Mouse (Mus musculus) liver, adult 2 months (tissue): ENCODE measurements around the gene Cap2.

ENCODE experiments used
- CTCF ChIP-seq: fragments of 200-500 bp; IDR thresholded peaks from 2 replicates; pipeline ENCODE4 v1.5.1; 2011; ENCODE audit warnings: low read depth, low read length, control low read depth
- POLR2A ChIP-seq: fragments of 200-500 bp; IDR thresholded peaks from 2 replicates; pipeline ENCODE4 v1.6.1; 2011; ENCODE audit warnings: low read length, control low read depth; ENCODE audit not compliant: insufficient read depth; ENCODE audit errors: extremely low read depth

DNA sequence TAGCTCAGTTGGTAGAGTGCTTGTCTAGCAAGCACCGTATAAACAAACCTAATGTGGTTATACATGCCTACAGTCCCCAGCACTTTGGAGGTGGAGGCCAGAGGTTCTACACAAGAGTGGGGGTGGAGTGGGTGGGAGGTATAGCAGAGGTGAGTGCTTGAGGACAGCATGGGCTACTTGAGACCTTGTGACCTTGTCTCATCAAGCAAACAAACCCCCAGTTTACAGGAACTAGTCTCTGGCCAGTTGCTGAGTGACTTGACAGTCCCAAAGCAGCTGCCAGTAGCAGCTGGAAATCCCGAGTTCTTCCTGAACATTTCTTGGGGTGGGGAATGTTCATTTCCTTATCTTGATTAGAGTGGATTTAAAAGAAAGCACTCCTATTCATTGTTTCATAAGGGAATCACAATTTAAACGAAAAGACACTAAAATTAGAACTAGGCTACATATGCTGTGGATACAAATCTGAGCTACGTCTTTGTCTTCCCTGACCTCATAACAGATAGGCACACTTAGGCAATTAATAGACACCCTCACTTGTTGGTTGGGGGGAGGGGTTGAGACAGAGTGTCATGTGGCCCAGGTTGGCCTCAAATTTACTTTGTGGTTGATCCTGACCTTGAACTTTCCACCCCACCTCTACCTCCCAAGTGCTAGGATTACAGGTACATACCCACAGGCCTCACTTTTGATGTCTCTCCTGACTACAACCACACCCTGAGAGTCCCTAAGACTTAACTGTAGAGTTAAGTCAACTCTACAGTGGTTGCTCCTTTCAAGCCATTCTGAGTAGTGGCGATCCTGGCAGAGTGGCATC is 33.5 kb downstream of the Cap2 start:
- TF ChIP-seq CTCF, result no peak
- TF ChIP-seq POLR2A, result no peak
